Mouse (Mus musculus): Measurements from ENCODE around the gene Lctl. TPM values are rescaled to one million over a fixed set of nuclear protein-coding genes. Genes with fewer than 3 reads are reported as not detected.

The Lctl gene
- polyA plus RNA-seq (2017; shearing (Covaris generic)): not detected

GRCm38 (mm10) chr9:64116876-64117275 is at the start of gene Lctl:
Lctl (plus strand) TSS chr9:64117147.

GRCm38 (mm10) chr9:64172816-64173665 is 56.1 kb downstream of the Lctl start, which contains the start of the genes Zwilch and Rpl4:
Zwilch (minus strand) TSS chr9:64173104.
Rpl4 (plus strand) TSS chr9:64173375.

GRCm38 (mm10) chr9:64178974-64179646 is 62.2 kb downstream of the Lctl start, which contains the start of gene Snapc5:
Snapc5 (plus strand) TSS chr9:64179274.

Other genes with a start within 250 kb of the Lctl start
- gene Smad6, start 95.1 kb upstream of the Lctl start, polyA plus RNA-seq (2017; shearing (Covaris generic)): not detected
- gene Zwilch, start 56.0 kb downstream of the Lctl start, polyA plus RNA-seq (2017; shearing (Covaris generic)): 6.5 TPM
- gene Rpl4, start 56.2 kb downstream of the Lctl start, polyA plus RNA-seq (2017; shearing (Covaris generic)): 1,466 TPM
- gene Snapc5, start 62.1 kb downstream of the Lctl start, polyA plus RNA-seq (2017; shearing (Covaris generic)): 65.2 TPM
- 11.8 TPM for gene Uchl4, start 118.1 kb downstream of the Lctl start, polyA plus RNA-seq (2017; shearing (Covaris generic))
- 85.7 TPM for gene Map2k1, start 136.5 kb downstream of the Lctl start, polyA plus RNA-seq (2017; shearing (Covaris generic))
- 49.4 TPM for gene Tipin, start 164.4 kb downstream of the Lctl start, polyA plus RNA-seq (2017; shearing (Covaris generic))
- gene Dis3l, start 224.1 kb downstream of the Lctl start, polyA plus RNA-seq (2017; shearing (Covaris generic)): 21.8 TPM

All from inflammation-experienced regulatory T-cells, adult 16 weeks (primary cell).